Mouse (Mus musculus) spleen, adult 2 months (tissue): ENCODE measurements at regions not wholly inside any gene's neighbourhood (a gene's known extent, or its start where the extent isn't known, plus 50 kb on each side); places are given as distances from the start of the nearest gene placed in this dataset.

ENCODE experiments used
- DNase-seq, 2 experiments: peaks; one replicate each; pipeline versions ENCODE4 v3.0.0 to v3.0.0-alpha.2; 2012 to 2021; ENCODE audit warnings: low spot score in 2 of 2, low read depth in 1 of 2
- H3K27ac ChIP-seq: fragments of 200-500 bp; 2 replicates; pipeline ENCODE4 v1.5.1; 2012; ENCODE audit warnings: low read length, inconsistent platforms; ENCODE audit not compliant: insufficient read depth
- H3K27me3 ChIP-seq: fragments of 200-500 bp; 2 replicates; pipeline ENCODE4 v1.6.1; 2012; ENCODE audit warnings: mild to moderate bottlenecking, moderate library complexity, low read length, inconsistent platforms; ENCODE audit not compliant: control insufficient read depth, insufficient read depth
- H3K36me3 ChIP-seq: fragments of 200-500 bp; 2 replicates; pipeline ENCODE4 v1.6.1; 2012; ENCODE audit warnings: mild to moderate bottlenecking, low read length, inconsistent platforms; ENCODE audit not compliant: control insufficient read depth, insufficient read depth
- H3K4me1 ChIP-seq: fragments of 200-500 bp; 2 replicates; pipeline ENCODE4 v1.6.1; 2011; ENCODE audit warnings: inconsistent platforms; ENCODE audit not compliant: control insufficient read depth, insufficient read depth, insufficient read length
- H3K4me3 ChIP-seq: fragments of 200-500 bp; 2 replicates; pipeline ENCODE4 v1.5.1; 2011; ENCODE audit warnings: mild to moderate bottlenecking, inconsistent platforms; ENCODE audit not compliant: insufficient read depth, insufficient read length; ENCODE audit errors: extremely low read depth
- CTCF ChIP-seq: fragments of 200-500 bp; IDR thresholded peaks from 2 replicates; pipeline ENCODE4 v1.5.1; 2011; ENCODE audit warnings: mild to moderate bottlenecking, inconsistent platforms; ENCODE audit not compliant: insufficient read depth, insufficient read length, insufficient replicate concordance; ENCODE audit errors: extremely low read depth
- POLR2A ChIP-seq: fragments of 200-500 bp; IDR thresholded peaks from 2 replicates; pipeline ENCODE4 v1.6.1; 2011; ENCODE audit warnings: low read depth, low read length, inconsistent platforms
- WGBS: fragments of 180-500 bp; shearing (Covaris S2); methylation state at CpG from one replicate; pipeline ENCODE4 v1.1.7; 2018; 5-methylcytosine and 5-hydroxymethylcytosine counted together

DNA sequence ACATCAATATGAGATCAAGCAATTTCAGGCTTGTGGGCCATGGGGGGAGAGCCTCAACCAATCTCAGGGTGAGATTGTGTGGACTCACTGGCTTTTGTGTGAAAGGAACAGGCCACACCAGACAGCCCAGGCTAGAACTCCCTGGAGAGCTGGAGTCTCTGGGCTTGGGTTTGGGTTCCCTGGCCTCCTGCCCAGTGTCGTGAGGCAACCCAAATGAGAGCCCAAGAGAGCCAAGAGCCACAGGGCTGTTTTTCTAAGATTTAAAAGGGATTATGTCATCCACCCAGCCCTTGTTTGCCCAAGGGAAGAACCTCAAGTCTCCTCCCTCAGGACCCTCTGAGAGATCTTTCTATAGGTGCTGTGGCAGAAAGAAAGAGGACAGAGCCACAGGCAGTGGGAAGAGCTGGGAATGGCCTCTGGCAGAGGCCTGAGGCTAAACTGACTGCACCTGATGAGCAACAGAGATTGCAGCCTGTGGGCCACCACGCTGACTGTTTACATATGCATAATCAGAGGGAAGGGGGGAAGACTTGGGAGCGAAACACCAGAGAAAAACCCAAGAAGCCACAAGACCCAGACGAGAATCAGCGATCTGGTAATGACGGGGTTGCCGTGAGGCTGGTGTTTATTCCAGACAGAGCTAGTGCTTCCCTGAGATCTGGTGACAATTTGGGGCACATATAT lies 92.1 kb downstream of the Bcl2l11 start:
- no peak for DNase-seq
- WGBS = 81% methylated on average over 7 of the region's 7 CpGs

DNA sequence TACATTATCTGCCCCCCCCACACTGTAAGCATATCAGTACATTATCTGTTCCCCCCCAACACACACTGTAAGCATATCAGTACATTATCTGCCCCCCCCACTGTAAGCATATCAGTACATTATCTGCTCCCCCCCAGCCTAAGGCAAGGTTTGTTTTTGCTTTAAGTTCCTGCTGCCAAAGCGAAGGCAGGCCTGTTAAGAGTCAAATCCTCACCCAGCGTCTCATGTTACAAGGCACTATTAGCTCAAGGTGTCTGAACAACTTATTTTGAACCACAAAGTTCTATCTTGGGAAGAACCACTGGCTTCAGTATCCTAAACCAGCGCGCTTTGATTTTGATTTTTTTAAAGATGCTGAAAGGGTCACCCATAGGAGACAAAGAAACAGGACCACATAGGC lies 93.1 kb downstream of the Bcl2l11 start:
- no peaks in the 10 kb centered on the region for H3K36me3 ChIP-seq
- no peak for DNase-seq
- WGBS = 93% methylated on average over 4 of the region's 4 CpGs

More for the DNA sequence above, 92.1 kb downstream of the Bcl2l11 start:
- Histone ChIP-seq H3K36me3 (no peaks in the 10 kb centered on the region), H3K4me3 (no peak overlapping the region), H3K27me3 (no peaks in the 10 kb centered on the region), H3K4me1 (no peaks in the 10 kb centered on the region), H3K27ac (no peak overlapping the region)
- TF ChIP-seq CTCF (no peak), POLR2A (no peak)

DNA sequence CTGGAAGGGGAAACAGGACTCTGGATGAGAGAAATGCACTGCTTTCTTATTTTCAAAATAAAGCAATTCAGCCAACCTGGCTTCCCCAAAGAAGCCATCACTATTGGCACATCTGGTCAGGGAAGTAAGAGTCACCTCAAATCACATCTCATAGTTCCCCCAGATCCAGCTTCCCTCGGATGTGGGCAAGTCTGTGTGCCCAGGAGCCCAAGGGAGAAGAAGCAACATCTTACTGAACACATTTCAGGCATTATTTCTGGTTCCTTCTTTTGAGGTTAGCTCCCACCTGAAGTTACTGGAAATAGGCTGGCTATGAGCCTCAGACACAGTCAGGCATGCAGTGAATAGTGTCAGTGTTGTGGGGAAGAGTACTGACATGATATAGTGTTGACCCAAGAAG lies 95.2 kb downstream of the Bcl2l11 start:
- DNase-seq = no peak
- H3K27ac ChIP-seq = no peak overlapping the region
- no peak overlapping the region for H3K4me3 ChIP-seq
- no peaks in the 10 kb centered on the region for H3K27me3 ChIP-seq
- no peaks in the 10 kb centered on the region for H3K36me3 ChIP-seq
- H3K4me1 ChIP-seq = no peaks in the 10 kb centered on the region
- no peak for TF ChIP-seq POLR2A
- no peak for TF ChIP-seq CTCF
- 17% methylated on average over 1 of the region's 1 CpGs for WGBS

More for the DNA sequence above, 93.1 kb downstream of the Bcl2l11 start:
- no peak for TF ChIP-seq POLR2A
- TF ChIP-seq CTCF = no peak
- H3K27ac ChIP-seq = no peak overlapping the region
- H3K4me1 ChIP-seq = no peaks in the 10 kb centered on the region
- no peak overlapping the region for H3K4me3 ChIP-seq
- H3K27me3 ChIP-seq = no peaks in the 10 kb centered on the region

DNA sequence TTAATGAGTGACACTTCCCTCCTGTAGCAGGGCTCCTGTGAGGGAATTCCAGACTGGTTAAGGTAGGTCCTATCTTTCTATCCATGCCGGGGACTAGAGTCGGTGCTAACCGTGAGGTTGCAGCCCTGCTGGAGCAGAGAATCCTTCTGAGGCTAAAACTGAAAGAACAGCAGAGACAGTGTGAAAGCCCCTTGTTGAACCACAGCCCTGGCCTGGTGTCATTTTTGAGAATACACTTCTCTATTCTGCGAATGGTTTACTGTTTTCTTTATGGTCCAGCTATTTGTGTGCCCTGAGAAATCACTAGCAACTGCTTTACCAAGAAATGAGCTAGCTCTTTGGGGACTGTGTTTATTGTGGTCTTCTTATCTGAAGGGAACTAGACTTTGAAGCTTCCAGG lies 95.8 kb downstream of the Bcl2l11 start:
- Histone ChIP-seq H3K27ac (no peak overlapping the region), H3K36me3 (no peaks in the 10 kb centered on the region), H3K27me3 (no peaks in the 10 kb centered on the region), H3K4me3 (no peak overlapping the region), H3K4me1 (no peaks in the 10 kb centered on the region)
- no peak for DNase-seq
- 50% methylated on average over 4 of the region's 4 CpGs for WGBS
- TF ChIP-seq POLR2A = no peak
- TF ChIP-seq CTCF = no peak

DNA sequence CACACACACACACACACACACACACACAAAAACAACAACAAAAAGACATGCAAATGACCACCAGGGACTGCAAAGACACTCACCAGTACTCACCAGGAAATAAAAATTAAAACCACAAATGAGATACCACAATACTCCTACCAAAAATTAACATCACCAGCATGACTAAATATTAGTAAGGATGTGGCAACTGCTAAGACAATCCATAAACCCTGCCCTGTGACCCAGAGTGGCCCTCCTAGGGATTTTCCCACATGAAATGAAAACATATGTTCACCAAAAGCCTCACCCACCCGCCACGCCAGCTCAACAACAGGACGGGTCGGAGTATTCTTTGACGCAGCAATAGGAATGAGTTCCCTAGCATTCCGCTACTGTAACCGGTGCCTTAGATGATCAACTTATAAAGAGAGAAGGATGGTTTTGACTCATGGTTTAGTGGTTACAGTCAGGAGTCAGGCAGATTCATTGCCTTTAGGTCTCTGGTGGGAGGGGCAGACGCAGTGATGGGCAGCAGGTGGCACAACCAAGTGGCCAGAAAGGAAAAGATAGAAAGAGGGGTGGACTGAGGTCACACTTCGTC lies 100.7 kb downstream of the Bcl2l11 start:
- WGBS = 95% methylated on average over 9 of the region's 9 CpGs
- no peak overlapping the region for H3K4me3 ChIP-seq
- H3K27ac ChIP-seq = no peak overlapping the region
- no peaks in the 10 kb centered on the region for H3K4me1 ChIP-seq
- H3K27me3 ChIP-seq = no peaks in the 10 kb centered on the region
- no peak for DNase-seq
- no peaks in the 10 kb centered on the region for H3K36me3 ChIP-seq
- TF ChIP-seq CTCF (no peak), POLR2A (no peak)

DNA sequence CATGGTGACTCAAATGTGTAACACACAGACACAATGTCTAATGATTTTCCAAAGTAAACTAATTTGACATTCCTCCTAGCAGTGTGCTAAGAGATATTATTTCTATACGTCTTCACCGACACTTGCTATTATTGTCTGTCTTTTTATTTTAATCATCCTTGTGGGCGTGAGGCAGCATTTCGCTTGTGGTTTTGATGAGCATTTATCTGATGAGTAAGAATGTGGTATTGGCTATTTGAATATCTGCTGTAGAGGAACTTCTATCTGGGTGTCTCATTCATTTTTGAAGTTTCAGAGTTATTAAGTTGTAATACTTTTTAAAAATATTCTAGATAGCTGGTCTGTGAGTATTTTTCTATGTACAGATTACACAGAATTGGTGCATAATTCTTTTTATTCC lies 103.9 kb downstream of the Bcl2l11 start:
- Histone ChIP-seq H3K27ac (no peak overlapping the region), H3K36me3 (no peaks in the 10 kb centered on the region), H3K4me1 (no peaks in the 10 kb centered on the region), H3K4me3 (no peak overlapping the region), H3K27me3 (no peaks in the 10 kb centered on the region)
- no peak for TF ChIP-seq POLR2A
- TF ChIP-seq CTCF = no peak
- 48% methylated on average over 4 of the region's 4 CpGs for WGBS
- no peak for DNase-seq

DNA sequence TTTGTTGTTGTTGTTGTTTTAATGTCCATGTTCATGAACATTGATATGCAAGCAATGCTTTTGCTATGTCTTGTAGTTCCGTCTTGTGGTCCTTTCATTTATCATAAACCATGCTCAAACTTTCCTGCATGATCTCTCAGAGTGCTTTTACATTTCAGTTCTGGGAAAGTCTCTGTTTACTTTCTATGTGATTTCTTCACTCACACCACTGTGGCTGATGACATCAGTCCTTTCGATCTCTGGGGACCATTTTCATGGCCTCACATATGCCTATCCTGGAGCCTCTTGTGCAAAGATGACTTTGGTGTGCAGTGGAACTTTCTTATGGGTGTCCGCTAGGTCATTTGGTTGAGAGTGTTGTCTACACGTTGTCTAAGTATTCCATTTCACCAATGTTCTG lies 105.1 kb downstream of the Bcl2l11 start:
- Histone ChIP-seq H3K36me3 (no peaks in the 10 kb centered on the region), H3K27me3 (no peaks in the 10 kb centered on the region), H3K4me3 (no peak overlapping the region), H3K4me1 (no peaks in the 10 kb centered on the region), H3K27ac (no peak overlapping the region)
- WGBS = 87% methylated on average over 4 of the region's 4 CpGs
- DNase-seq = no peak
- TF ChIP-seq CTCF = no peak
- TF ChIP-seq POLR2A = no peak
